Mouse (Mus musculus) liver, embryonic 11.5 days (tissue): ENCODE measurements around the gene Dcst1. TPM values are rescaled to one million over a fixed set of nuclear protein-coding genes. Genes with fewer than 3 reads are reported as not detected.
A peak's percentile ranks its signal among the peaks of the same experiment; 100 is the strongest.

Experiments used
- ATAC-seq: fragments of 200-750 bp; cut with Nextera tagmentation; replicated peaks from 2 replicates; pipeline ENCODE4 v1.8.0; 2017; ENCODE audit warnings: moderate number of reproducible peaks, mild to moderate bottlenecking, moderate TSS enrichment, moderate library complexity; ENCODE audit not compliant: low FRiP score
- DNase-seq: peaks from one replicate; pipeline ENCODE4 v3.0.0-alpha.2; 2017; ENCODE audit warnings: low spot score
- H3K27ac ChIP-seq: fragments of 300-500 bp; sonication (generic); 2 replicates; pipeline ENCODE4 v1.5.1; 2014; ENCODE audit warnings: mild to moderate bottlenecking, low read depth, low read length, control low read depth
- H3K27me3 ChIP-seq: fragments of 300-500 bp; sonication (generic); replicated peaks from 2 replicates; pipeline ENCODE4 v1.6.1; 2014; ENCODE audit warnings: low read length, mixed read lengths; ENCODE audit not compliant: control insufficient read depth, insufficient read depth
- H3K36me3 ChIP-seq: fragments of 300-500 bp; sonication (generic); 2 replicates; pipeline ENCODE4 v1.6.1; 2014; ENCODE audit warnings: mild to moderate bottlenecking, low read length, moderate library complexity, mixed read lengths; ENCODE audit not compliant: control insufficient read depth, insufficient read depth
- H3K4me1 ChIP-seq: fragments of 300-500 bp; sonication (generic); replicated peaks from 2 replicates; pipeline ENCODE4 v1.6.1; 2014; ENCODE audit warnings: low read length, mixed read lengths; ENCODE audit not compliant: control insufficient read depth, insufficient read depth
- H3K4me2 ChIP-seq: fragments of 300-500 bp; sonication (generic); 2 replicates; pipeline ENCODE4 v1.6.1; 2014; ENCODE audit warnings: mild to moderate bottlenecking, control low read depth, moderate library complexity
- H3K4me3 ChIP-seq: fragments of 300-500 bp; sonication (generic); 2 replicates; pipeline ENCODE4 v1.5.1; 2014; ENCODE audit warnings: low read depth, low read length, control low read depth
- H3K9ac ChIP-seq: fragments of 300-500 bp; sonication (generic); 2 replicates; pipeline ENCODE4 v1.6.1; 2014; ENCODE audit warnings: low read depth, low read length, control low read depth
- H3K9me3 ChIP-seq: fragments of 300-500 bp; sonication (generic); 2 replicates; pipeline ENCODE4 v1.6.1; 2016; ENCODE audit warnings: low read length, inconsistent platforms, mixed read lengths; ENCODE audit not compliant: control insufficient read depth
- WGBS: fragments of 180-500 bp; shearing (Covaris S2); extraction: QIAGEN DNeasy Blood & Tissue Kit; methylation state at CpG from one replicate; pipeline ENCODE4 v1.1.7; 2014; 5-methylcytosine and 5-hydroxymethylcytosine counted together
- polyA plus RNA-seq: library from polyadenylated mRNA; unstranded; fragments of >200 nt; fragmentation: Nextera tagmentation; extraction: Ambion mirVana; gene quantifications from 2 replicates; pipeline ENCODE4 v1.2.1, GENCODE M21; 2014

Dcst1 gene
- polyA plus RNA-seq, 1 experiment from 2014 or later = not detected

DNA sequence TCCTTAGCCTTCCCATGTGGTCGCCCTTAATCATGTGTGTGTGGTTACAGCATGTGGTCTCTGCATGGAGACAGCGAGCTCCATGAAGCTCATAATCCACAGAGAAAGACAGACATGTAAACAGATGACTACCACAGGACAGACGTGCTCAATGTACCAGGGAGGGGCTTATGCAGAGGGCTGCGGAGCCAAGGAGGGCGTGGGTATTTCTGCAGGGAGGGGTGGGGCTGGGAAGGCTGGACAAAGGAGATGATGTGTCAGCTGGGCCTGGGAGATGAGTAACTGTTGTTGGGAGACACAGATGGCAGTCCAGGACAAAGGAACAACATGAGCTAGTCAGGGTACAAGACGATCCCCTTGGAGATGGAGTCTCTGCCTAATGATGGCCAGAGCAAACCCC lies 5.4 kb downstream of the Dcst1 start:
- H3K27me3 ChIP-seq = peaks cover 3% of the 10 kb centered on the region; the same call in 1 of the 2 replicates
- WGBS = 69% methylated on average over 6 of the region's 6 CpGs
- H3K4me2 ChIP-seq = no peak overlapping the region
- ATAC-seq (no peak), DNase-seq (no peak)
- no peak overlapping the region for H3K27ac ChIP-seq
- H3K4me3 ChIP-seq = no peak overlapping the region
- no peak overlapping the region for H3K9ac ChIP-seq
- H3K36me3 ChIP-seq = no peaks in the 10 kb centered on the region
- H3K4me1 ChIP-seq = no peaks in the 10 kb centered on the region; the same call in 1 of the 2 replicates
- H3K9me3 ChIP-seq = no peaks in the 10 kb centered on the region

DNA sequence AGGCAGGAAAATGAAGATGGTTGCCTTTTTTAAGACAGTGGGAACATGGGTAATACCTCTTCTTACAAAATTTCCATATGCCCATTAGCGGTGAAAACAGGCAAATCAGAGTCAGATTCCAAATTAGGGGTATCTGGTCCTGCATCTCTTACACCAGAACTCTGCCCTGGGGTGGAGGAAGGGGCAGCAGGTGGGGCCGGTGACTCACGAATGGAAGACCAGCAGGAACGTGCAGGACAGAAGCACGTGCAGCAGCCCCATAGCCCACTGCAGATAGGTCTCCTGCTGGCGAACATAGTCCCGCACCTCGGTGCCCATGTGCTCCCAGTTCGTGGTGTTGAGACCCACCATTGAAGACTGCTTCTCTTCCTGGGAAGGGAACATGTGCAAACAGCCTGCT lies 9.0 kb downstream of the Dcst1 start:
- peaks cover 3% of the 10 kb centered on the region; the same call in 1 of the 2 replicates for H3K27me3 ChIP-seq
- no peaks in the 10 kb centered on the region for H3K36me3 ChIP-seq
- H3K9me3 ChIP-seq = no peaks in the 10 kb centered on the region
- ATAC-seq = no peak
- peaks cover 4% of the 10 kb centered on the region; the same call in 1 of the 2 replicates for H3K4me1 ChIP-seq
- H3K9ac ChIP-seq = no peak overlapping the region
- H3K27ac ChIP-seq = no peak overlapping the region
- no peak for DNase-seq
- H3K4me2 ChIP-seq = no peak overlapping the region
- 66% methylated on average over 9 of the region's 9 CpGs for WGBS
- H3K4me3 ChIP-seq = no peak overlapping the region

DNA sequence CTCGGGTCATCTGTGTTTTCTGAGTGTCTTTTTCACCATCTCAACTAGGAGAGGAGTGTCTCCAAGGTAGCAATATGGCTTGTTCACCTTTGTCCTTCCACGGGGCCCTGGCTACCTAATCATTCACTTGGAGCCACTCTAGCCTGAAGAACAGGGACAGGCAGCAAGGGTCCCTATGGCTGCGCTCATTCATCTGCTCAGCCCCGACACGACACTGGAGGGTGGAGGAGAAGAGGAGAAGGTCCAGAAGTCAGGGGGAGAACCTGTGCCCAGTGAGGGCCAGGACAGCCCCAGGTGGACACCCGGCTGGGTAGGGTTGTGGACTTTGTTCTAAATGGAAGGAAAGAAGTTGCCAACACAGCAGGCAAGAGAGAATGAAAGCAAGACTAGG lies 9.5 kb downstream of the Dcst1 start:
- WGBS = 66% methylated on average over 6 of the region's 6 CpGs
- ATAC-seq = no peak
- DNase-seq = no peak

DNA sequence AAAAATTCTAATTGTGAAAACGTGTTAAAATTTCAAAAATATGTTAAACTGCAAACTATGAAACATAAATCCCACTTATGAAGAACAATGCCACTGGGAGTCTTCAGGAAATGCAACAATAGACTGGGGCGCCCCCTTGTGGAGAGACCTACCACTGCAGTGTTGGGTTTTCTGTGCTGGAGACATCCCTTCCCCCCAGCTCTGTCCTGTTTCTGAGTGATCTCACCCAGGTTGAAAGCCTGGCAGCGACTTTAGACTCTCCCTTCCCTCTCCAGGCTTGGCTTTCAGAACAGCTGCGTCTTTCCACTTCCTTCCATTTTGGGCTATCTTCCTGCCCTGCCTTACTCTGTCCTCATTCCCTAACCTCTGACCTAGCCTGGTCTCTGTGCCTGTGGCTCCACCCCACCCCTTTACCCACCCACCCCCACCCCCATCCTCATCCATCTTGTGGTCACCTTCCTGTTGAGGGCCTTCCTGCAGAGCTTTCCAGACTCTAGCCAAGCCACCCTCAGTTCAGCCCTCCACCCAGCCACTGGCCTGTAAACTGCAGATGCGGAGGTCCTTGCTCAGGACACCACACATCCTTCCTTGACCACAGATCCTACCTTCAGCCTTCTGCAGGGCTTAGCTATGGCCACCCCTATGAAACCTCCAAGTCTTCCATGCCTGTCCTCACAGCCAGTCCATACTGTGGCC lies 10.1 kb downstream of the Dcst1 start:
- H3K27ac ChIP-seq = no peak overlapping the region
- H3K4me1 ChIP-seq = peaks cover 9% of the 10 kb centered on the region
- peaks cover 9% of the 10 kb centered on the region for H3K27me3 ChIP-seq
- no peak overlapping the region for H3K4me3 ChIP-seq
- DNase-seq (peak; percentile 76), ATAC-seq (no peak; the same call in 1 of the 2 replicates)
- no peak overlapping the region for H3K4me2 ChIP-seq
- H3K9me3 ChIP-seq = no peaks in the 10 kb centered on the region
- no peak overlapping the region for H3K9ac ChIP-seq
- no peaks in the 10 kb centered on the region for H3K36me3 ChIP-seq
- 15% methylated on average over 5 of the region's 5 CpGs for WGBS

More for the DNA sequence above, 9.5 kb downstream of the Dcst1 start:
- no peak overlapping the region for H3K27ac ChIP-seq
- H3K36me3 ChIP-seq = no peaks in the 10 kb centered on the region
- H3K9me3 ChIP-seq = no peaks in the 10 kb centered on the region
- peaks cover 6% of the 10 kb centered on the region for H3K27me3 ChIP-seq
- peaks cover 4% of the 10 kb centered on the region for H3K4me1 ChIP-seq
- no peak overlapping the region for H3K4me3 ChIP-seq
- H3K4me2 ChIP-seq = no peak overlapping the region
- no peak overlapping the region for H3K9ac ChIP-seq

- no peaks in the 10 kb centered on the region for H3K36me3 ChIP-seq
- H3K9me3 ChIP-seq = no peaks in the 10 kb centered on the region
- no peak overlapping the region for H3K27ac ChIP-seq
- no peak overlapping the region for H3K4me2 ChIP-seq
- 73% methylated on average over 5 of the region's 5 CpGs for WGBS
- DNase-seq (no peak), ATAC-seq (no peak)
- no peak overlapping the region for H3K4me3 ChIP-seq
- peaks cover 21% of the 10 kb centered on the region for H3K27me3 ChIP-seq
- H3K9ac ChIP-seq = no peak overlapping the region
- H3K4me1 ChIP-seq = peaks cover 13% of the 10 kb centered on the region
Observed at GRCm38 (mm10) chr3:89351271-89351670, 13.8 kb downstream of the Dcst1 start.

DNA sequence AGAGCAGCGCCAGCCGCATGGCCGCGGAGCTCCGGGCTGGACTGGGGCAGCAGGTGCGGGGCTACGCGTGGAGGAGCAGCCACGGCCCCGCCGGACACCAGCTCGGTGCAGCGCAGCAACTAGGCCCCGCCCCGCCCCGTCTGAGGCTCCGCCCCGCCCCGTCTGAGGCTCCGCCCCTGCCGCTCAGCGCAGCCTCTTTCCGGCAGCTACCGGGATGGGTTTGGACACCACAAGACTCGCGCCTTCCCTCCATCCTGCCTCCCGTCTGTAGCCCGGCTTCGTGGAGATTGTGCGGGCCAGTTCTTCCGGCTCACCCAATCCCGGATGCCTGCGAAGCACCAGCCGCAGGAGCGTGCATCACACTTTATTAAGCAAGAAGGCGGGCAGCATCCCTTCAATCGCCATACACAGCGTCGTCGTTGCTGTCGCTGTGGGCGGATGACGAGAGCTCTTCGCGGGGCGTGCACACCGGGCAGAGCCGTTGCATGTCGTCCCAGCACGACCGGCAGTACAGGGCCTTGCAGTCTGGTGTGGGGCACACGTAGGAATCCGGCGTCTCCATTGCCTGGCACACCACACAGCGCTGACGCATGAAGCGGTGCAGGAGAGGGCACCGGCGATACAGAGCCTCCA lies 15.1 kb downstream of the Dcst1 start, which contains the start of gene Adam15:
Gene Adam15 (minus strand): TSS at position 128 of the 633 bp plus-strand sequence.
- Histone ChIP-seq H3K9ac (peak within 1 kb of the TSS; percentile 59), H3K36me3 (no peaks in the 10 kb centered on the region), H3K27me3 (peaks cover 18% of the 10 kb centered on the region), H3K4me1 (peaks cover 13% of the 10 kb centered on the region), H3K9me3 (no peaks in the 10 kb centered on the region), H3K27ac (no peak within 1 kb of the TSS), H3K4me3 (peak within 1 kb of the TSS; percentile 64), H3K4me2 (peak within 1 kb of the TSS; percentile 97)
- DNase-seq (peak; percentile 90), ATAC-seq (peak; percentile 88)
- WGBS = under 1% methylated on average over 59 of the region's 59 CpGs

DNA sequence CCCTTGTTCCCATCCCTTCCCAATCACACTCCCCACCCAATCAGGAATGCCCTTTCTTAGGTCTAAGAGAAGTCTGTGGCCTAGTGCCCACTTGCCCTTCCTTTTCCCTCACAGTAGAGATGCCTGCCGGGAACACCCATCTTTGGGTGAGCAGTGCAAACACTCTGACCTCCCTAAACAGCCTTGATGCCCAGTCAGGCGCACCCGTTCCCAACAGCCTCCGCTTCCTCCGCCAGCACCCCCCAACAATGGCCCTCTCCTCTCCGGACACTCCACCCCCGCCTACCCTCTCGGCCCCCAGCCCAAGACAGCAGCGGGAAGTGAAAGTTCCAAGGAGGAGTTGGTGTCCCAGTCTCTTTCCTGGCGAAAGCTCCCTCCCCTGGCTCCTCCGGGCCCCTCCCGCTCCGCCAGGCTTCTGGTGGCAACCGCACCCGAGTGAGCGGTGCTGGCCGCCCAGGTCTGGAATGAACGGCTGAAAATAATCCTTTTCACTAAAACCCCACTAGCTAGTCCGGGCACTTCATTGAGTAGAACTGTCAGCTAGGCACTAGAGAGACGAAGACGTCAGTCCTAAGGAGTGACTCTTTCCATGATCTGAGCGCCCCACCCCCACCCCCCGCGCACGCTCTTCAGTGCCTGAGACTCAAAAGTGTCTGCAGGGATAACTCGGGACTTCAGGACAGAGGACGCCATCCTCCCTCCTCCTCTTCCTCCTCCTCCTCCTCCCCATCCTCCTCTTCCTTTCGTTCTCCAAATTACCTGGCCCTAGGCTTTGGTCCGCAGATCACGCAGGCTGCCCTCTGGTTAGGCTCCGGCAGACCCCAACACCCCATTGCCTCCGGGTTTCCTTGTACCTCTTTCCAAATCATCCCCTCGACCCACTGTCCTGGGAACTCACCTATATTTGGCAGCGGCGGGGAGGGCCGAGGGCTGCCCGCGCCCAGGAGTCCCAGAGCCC lies 15.9 kb downstream of the Dcst1 start:
- no peak overlapping the region for H3K27ac ChIP-seq
- DNase-seq (no peak), ATAC-seq (no peak)
- no peaks in the 10 kb centered on the region for H3K36me3 ChIP-seq
- no peaks in the 10 kb centered on the region for H3K9me3 ChIP-seq
- peak overlapping the region; percentile 64 for H3K4me3 ChIP-seq
- H3K4me2 ChIP-seq = peak overlapping the region; percentile 97
- peaks cover 10% of the 10 kb centered on the region for H3K4me1 ChIP-seq
- 1% methylated on average over 38 of the region's 38 CpGs for WGBS
- H3K27me3 ChIP-seq = peaks cover 18% of the 10 kb centered on the region
- H3K9ac ChIP-seq = peak overlapping the region; percentile 59

- Histone ChIP-seq H3K4me3 (no peak overlapping the region), H3K9me3 (no peaks in the 10 kb centered on the region), H3K27me3 (peaks cover 18% of the 10 kb centered on the region), H3K9ac (no peak overlapping the region), H3K4me1 (peaks cover 9% of the 10 kb centered on the region), H3K4me2 (peak overlapping the region; percentile 97), H3K27ac (no peak overlapping the region), H3K36me3 (no peaks in the 10 kb centered on the region)
- 40% methylated on average over 1 of the region's 1 CpGs for WGBS
- no peak for ATAC-seq
- no peak for DNase-seq
Observed at GRCm38 (mm10) chr3:89347916-89348315, 17.1 kb downstream of the Dcst1 start.
